Mouse (Mus musculus) hindbrain, embryonic 11.5 days (tissue): ENCODE data around the gene Armh3. TPM values are rescaled to one million over a fixed set of nuclear protein-coding genes. Genes with fewer than 3 reads are reported as not detected.

Source experiments
- ATAC-seq: fragments of 200-750 bp; cut with Nextera tagmentation; 2 replicates; pipeline ENCODE4 v1.8.0; 2017; ENCODE audit warnings: mild to moderate bottlenecking, moderate TSS enrichment, moderate library complexity; ENCODE audit not compliant: low FRiP score
- DNase-seq: peaks from one replicate; pipeline ENCODE4 v3.0.0-alpha.2; 2015; ENCODE audit warnings: low spot score
- H3K27ac ChIP-seq: fragments of 300-500 bp; sonication (generic); 2 replicates; pipeline ENCODE4 v1.5.1; 2014; ENCODE audit warnings: mild to moderate bottlenecking, low read depth, low read length
- H3K27me3 ChIP-seq: fragments of 300-500 bp; sonication (generic); 2 replicates; pipeline ENCODE4 v1.6.1; 2014; ENCODE audit warnings: mild to moderate bottlenecking, low read length, moderate library complexity, mixed read lengths; ENCODE audit not compliant: control insufficient read depth, insufficient read depth
- H3K36me3 ChIP-seq: fragments of 300-500 bp; sonication (generic); 2 replicates; pipeline ENCODE4 v1.6.1; 2014; ENCODE audit warnings: mild to moderate bottlenecking, low read length, moderate library complexity, mixed read lengths; ENCODE audit not compliant: control insufficient read depth, insufficient read depth
- H3K4me1 ChIP-seq: fragments of 300-500 bp; sonication (generic); replicated peaks from 2 replicates; pipeline ENCODE4 v1.6.1; 2014; ENCODE audit warnings: low read length, mixed read lengths; ENCODE audit not compliant: control insufficient read depth, insufficient read depth
- H3K4me2 ChIP-seq: fragments of 300-500 bp; sonication (generic); replicated peaks from 2 replicates; pipeline ENCODE4 v1.6.1; 2014; ENCODE audit warnings: mild to moderate bottlenecking, low read depth, low read length
- H3K4me3 ChIP-seq: fragments of 300-500 bp; sonication (generic); 2 replicates; pipeline ENCODE4 v1.5.1; 2014; ENCODE audit warnings: low read depth, low read length
- H3K9ac ChIP-seq: fragments of 300-500 bp; sonication (generic); 2 replicates; pipeline ENCODE4 v1.6.1; 2014; ENCODE audit warnings: low read depth, low read length
- H3K9me3 ChIP-seq: fragments of 300-500 bp; sonication (generic); 2 replicates; pipeline ENCODE4 v1.6.1; 2016; ENCODE audit warnings: low read length; ENCODE audit not compliant: control insufficient read depth
- WGBS: fragments of 180-500 bp; shearing (Covaris S2); extraction: QIAGEN DNeasy Blood & Tissue Kit; methylation state at CpG from one replicate; pipeline ENCODE4 v1.1.7; 2014; 5-methylcytosine and 5-hydroxymethylcytosine counted together
- polyA plus RNA-seq: library from polyadenylated mRNA; unstranded; fragments of >200 nt; fragmentation: Nextera tagmentation; extraction: Ambion mirVana; gene quantifications from 2 replicates; pipeline ENCODE4 v1.2.1, GENCODE M21; 2014

The Armh3 gene
- polyA plus RNA-seq, 1 experiment from 2014 or later = 15.3 TPM

DNA sequence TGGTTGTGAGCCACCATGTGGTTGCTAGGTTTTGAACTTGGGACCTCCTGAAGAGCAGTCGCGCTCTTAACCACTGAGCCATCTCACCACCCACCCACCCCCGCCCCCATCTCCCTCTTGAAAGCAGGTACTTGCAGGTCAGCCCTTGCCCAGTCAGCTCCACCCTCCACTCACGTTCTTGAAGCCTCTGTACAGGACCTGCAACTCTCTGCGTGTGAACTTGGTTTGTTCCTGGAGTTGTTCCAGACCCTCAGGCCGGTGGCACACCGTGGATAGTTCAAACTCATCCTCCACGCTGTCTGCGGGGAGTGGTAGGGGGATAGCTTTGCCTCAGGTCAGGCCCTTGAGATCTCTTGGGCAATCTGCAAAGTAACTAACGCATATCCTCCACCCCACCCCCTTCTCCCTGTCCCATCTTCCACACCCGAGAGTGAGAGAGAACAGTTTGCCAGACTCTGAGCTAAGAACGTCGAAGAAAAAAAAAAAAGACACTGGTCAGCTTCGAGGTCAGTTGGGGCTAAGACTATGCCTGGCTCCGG, 202.8 kb downstream of the Armh3 start:
- ATAC-seq (no peak), DNase-seq (no peak)
- Histone ChIP-seq H3K4me2 (peak overlapping the region; percentile 34; the same call in 1 of the 2 replicates), H3K4me1 (no peaks in the 10 kb centered on the region; the same call in 1 of the 2 replicates), H3K4me3 (no peak overlapping the region), H3K36me3 (no peaks in the 10 kb centered on the region), H3K9ac (no peak overlapping the region), H3K9me3 (no peaks in the 10 kb centered on the region), H3K27ac (no peak overlapping the region), H3K27me3 (no peaks in the 10 kb centered on the region)
- 35% methylated on average over 15 of the region's 15 CpGs for WGBS

DNA sequence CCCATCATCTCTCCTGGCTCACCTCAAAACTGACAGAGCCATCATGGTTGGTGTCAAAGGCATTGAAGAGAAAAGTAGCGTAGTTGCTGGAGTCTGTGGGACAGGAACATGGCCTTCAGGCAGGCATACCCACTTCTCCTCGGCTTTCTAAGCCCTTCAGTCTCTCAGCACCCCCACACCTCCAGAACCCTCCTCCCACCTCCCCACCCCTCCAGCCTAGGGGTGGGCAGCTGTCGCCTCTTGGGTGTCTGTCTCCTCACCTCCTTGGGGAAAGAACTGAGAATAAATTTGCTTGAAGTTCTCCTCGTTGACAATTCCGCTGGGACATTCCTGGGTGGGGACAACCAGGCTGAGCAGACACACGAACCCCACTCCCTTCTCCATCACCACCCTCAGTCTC, 203.6 kb downstream of the Armh3 start:
- Histone ChIP-seq H3K9ac (no peak overlapping the region), H3K27ac (no peak overlapping the region), H3K27me3 (no peaks in the 10 kb centered on the region), H3K4me2 (no peak overlapping the region), H3K9me3 (no peaks in the 10 kb centered on the region), H3K4me1 (no peaks in the 10 kb centered on the region; the same call in 1 of the 2 replicates), H3K36me3 (no peaks in the 10 kb centered on the region), H3K4me3 (no peak overlapping the region)
- ATAC-seq (no peak), DNase-seq (no peak)
- 82% methylated on average over 6 of the region's 6 CpGs for WGBS

DNA sequence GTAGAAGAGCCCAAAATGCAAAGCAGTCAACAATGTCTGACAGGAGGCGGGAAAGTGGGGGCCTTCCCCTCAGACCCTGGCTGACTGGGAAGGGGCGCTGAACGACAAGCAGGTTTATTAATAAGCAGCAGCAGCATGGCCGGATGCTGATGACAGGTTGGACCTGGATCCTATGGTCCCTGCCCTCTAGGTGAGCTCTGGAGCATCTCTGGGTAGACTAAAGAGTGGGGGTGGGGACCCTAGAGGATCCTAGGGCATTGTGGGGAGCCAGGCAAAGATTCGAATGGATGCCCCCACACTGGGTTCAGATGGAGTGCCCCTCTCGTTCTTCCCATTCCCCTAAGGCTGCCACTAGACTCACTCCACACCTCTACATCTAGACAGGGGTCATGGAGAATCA, 205.9 kb downstream of the Armh3 start:
- WGBS = 88% methylated on average over 6 of the region's 6 CpGs
- DNase-seq (no peak), ATAC-seq (no peak)
- Histone ChIP-seq H3K36me3 (no peaks in the 10 kb centered on the region), H3K4me3 (no peak overlapping the region), H3K4me1 (no peaks in the 10 kb centered on the region; the same call in 1 of the 2 replicates), H3K9ac (no peak overlapping the region), H3K4me2 (no peak overlapping the region), H3K27me3 (no peaks in the 10 kb centered on the region), H3K9me3 (no peaks in the 10 kb centered on the region), H3K27ac (no peak overlapping the region)

DNA sequence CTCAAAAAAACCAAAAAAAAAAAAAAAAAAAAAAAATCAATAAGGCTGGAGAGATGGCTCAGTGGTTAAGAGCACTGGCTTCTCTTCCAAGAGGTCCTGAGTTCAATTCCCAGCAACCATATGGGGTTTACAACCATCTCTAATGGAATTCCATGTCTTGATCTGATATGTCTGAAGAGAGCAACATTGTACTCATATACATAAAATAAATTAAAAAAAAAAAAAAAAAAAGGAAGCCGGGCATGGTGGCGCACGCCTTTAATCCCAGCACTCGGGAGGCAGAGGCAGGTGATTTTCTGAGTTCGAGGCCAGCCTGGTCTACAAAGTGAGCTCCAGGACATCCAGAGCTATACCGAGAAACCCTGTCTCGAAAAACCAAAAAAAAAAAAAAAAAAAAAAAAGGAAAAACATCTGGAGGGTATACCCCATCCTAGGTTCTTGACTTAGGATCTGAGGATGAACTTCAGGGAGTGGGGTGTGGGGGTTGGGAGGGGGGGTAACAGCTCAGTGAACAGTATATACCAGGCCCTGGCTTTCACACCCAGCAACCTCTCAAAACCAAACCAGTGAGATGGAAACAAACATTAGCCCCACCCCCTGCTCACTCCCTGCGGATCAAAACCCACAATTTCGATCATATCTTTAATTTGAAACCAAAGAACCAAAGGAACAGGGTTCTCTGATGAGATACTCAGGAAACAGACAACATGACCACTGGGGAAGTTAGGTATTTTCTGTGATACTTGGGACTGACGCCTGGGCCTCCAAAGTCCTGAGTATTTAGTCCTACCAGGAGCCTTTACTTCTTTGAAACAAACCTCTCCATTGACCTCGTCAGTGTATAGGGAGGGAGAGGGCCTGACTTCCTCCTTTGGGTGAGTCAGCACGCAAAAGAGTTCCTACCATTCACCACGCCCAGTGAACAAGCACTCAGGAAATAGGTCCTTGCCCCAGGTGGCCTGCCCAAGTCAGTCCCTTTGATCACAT, 208.1 kb downstream of the Armh3 start:
- H3K27me3 ChIP-seq = no peaks in the 10 kb centered on the region
- H3K4me2 ChIP-seq = no peak overlapping the region
- ATAC-seq (no peak), DNase-seq (no peak)
- H3K4me3 ChIP-seq = no peak overlapping the region
- H3K36me3 ChIP-seq = no peaks in the 10 kb centered on the region
- no peaks in the 10 kb centered on the region for H3K9me3 ChIP-seq
- H3K4me1 ChIP-seq = no peaks in the 10 kb centered on the region
- 81% methylated on average over 11 of the region's 13 CpGs for WGBS
- H3K9ac ChIP-seq = no peak overlapping the region
- no peak overlapping the region for H3K27ac ChIP-seq

DNA sequence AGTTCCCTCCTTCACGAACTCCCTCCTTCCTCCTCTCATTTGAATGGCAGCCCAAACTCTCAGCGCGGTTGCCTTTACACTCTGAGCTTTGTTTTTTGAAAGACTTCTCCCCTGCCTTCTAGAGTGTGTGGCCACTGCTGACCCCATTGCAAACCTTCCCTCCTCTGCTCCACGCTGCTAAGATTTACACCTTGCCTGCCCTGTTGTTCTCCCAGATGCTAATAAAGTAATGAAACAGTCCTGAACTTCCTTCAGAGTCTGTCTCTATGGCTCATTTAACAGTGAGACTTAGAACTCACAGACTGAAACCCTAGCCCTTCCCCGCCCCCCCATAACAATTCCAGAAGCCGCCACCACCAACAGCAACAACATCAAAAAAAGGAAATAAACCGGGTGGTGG, 208.9 kb downstream of the Armh3 start:
- no peak overlapping the region for H3K9ac ChIP-seq
- no peaks in the 10 kb centered on the region for H3K9me3 ChIP-seq
- no peaks in the 10 kb centered on the region for H3K27me3 ChIP-seq
- no peak overlapping the region for H3K4me2 ChIP-seq
- DNase-seq (no peak), ATAC-seq (no peak)
- no peaks in the 10 kb centered on the region for H3K36me3 ChIP-seq
- H3K27ac ChIP-seq = no peak overlapping the region
- H3K4me1 ChIP-seq = no peaks in the 10 kb centered on the region
- WGBS = 77% methylated on average over 7 of the region's 7 CpGs
- no peak overlapping the region for H3K4me3 ChIP-seq

DNA sequence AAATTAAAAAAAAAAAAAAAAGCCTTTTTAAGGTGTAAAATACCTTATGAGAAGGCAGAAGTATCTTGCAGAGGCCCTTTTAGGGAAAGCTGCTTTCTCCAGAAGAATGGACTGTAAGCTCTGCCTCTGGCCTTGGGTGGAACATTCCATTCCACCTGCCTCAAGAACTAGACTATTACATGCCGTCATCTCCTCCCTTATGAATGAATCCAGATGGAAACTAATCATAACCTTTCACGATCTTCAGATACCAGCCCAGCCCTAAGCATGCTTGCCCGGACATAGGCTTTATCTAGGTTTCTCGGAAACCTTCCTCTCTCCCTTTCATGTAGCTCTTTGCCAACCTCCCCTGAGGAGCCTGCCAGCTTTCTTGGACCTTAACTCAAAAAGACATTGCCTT, 210.0 kb downstream of the Armh3 start:
- Histone ChIP-seq H3K9ac (no peak overlapping the region), H3K4me3 (no peak overlapping the region), H3K27ac (no peak overlapping the region), H3K9me3 (no peaks in the 10 kb centered on the region), H3K36me3 (no peaks in the 10 kb centered on the region), H3K27me3 (no peaks in the 10 kb centered on the region), H3K4me1 (no peaks in the 10 kb centered on the region), H3K4me2 (no peak overlapping the region)
- ATAC-seq (no peak), DNase-seq (no peak)
- 94% methylated on average over 4 of the region's 4 CpGs for WGBS

DNA sequence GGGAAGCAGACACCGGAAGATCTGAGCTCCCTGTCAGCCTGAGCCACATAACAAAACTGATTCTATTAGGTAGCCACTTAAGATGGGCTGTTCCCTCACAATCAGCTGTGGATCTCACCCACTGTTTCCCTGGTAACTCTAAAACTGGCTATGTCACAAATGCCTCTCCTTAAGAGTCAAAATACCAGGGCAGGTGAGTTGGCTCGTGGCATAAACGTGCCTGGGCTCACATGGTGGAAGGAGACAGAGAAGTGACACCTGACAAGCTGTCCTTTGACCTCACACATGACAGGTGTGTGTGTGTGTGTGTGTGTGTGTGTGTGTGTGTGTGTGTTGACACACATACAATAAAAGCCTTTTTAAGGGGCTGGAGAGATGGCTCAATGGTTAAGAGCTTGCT, 210.8 kb downstream of the Armh3 start:
- H3K36me3 ChIP-seq = no peaks in the 10 kb centered on the region
- H3K9ac ChIP-seq = no peak overlapping the region
- H3K9me3 ChIP-seq = no peaks in the 10 kb centered on the region
- 75% methylated on average over 3 of the region's 3 CpGs for WGBS
- no peaks in the 10 kb centered on the region for H3K4me1 ChIP-seq
- H3K27me3 ChIP-seq = no peaks in the 10 kb centered on the region
- H3K4me2 ChIP-seq = no peak overlapping the region
- DNase-seq (no peak), ATAC-seq (no peak)
- no peak overlapping the region for H3K4me3 ChIP-seq
- H3K27ac ChIP-seq = no peak overlapping the region

DNA sequence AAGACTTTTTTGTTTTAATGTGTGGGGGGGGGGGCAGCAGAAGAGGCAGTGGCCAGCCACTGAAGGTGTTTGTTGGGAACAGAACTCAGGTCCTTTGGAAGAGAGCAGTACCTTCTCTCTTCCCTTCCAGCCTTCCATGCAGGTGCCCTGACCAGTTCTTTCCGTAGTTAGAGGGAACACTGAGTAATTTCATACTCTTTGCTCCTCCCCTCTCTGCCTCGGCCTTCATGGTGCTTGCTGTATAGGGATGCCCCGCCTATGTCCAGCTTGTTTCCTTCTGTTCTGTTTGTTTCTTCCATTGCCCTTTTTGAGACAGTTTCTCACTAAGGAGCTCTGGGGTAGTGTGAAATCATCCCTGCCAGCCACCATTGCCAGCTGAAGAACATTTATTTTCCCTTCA, 212.8 kb downstream of the Armh3 start:
- WGBS = 67% methylated on average over 3 of the region's 3 CpGs
- H3K9me3 ChIP-seq = no peaks in the 10 kb centered on the region
- ATAC-seq (no peak), DNase-seq (no peak)
- no peak overlapping the region for H3K27ac ChIP-seq
- peaks cover 7% of the 10 kb centered on the region for H3K4me1 ChIP-seq
- no peak overlapping the region for H3K4me2 ChIP-seq
- H3K27me3 ChIP-seq = no peaks in the 10 kb centered on the region
- no peak overlapping the region for H3K4me3 ChIP-seq
- no peaks in the 10 kb centered on the region for H3K36me3 ChIP-seq
- H3K9ac ChIP-seq = no peak overlapping the region
